Mouse (Mus musculus): ENCODE data around the gene Nmnat3.

GRCm38 (mm10) chr9:98320785-98321184 is 33.5 kb downstream of the Nmnat3 start:
- TF ChIP-seq NELFE (IDR thresholded peaks at IDR 0.05; ENCODE audit: low read depth, low read length) (no peak), TCF12 (IDR thresholded peaks at IDR 0.05; ENCODE audit: low read depth, low read length) (no peak), ZNF384 (IDR thresholded peaks at IDR 0.05; ENCODE audit: low read depth, low read length) (no peak), MAX (IDR thresholded peaks at IDR 0.05; ENCODE audit: low read length) (no peak), CTCF (conservative IDR thresholded peaks at IDR 0.05 in 1 of 2, IDR thresholded peaks at IDR 0.05 in 1 of 2; ENCODE audit: low read depth in 2 of 2, low read length in 2 of 2) (no peak), MYC (IDR thresholded peaks at IDR 0.05; ENCODE audit: low read depth, low read length) (no peak), ETS1 (conservative IDR thresholded peaks at IDR 0.05; ENCODE audit: low read depth, low read length) (no peak), SIN3A (IDR thresholded peaks at IDR 0.05; ENCODE audit: low read length) (no peak), EP300 (IDR thresholded peaks at IDR 0.05; ENCODE audit: low read length) (no peak), POLR2A (IDR thresholded peaks at IDR 0.05; ENCODE audit: low read depth, low read length) (no peak), UBTF (IDR thresholded peaks at IDR 0.05; ENCODE audit: low read depth, low read length) (no peak), CHD1 (IDR thresholded peaks at IDR 0.05; ENCODE audit: low read depth, low read length) (no peak), ZMIZ1 (IDR thresholded peaks at IDR 0.05; ENCODE audit: low read depth, low read length) (no peak)

Data from CH12.LX (cell line).